Mouse (Mus musculus) lung, embryonic 15.5 days (tissue): ENCODE data around the gene Spryd7. TPM values are rescaled to one million over a fixed set of nuclear protein-coding genes. Genes with fewer than 3 reads are reported as not detected.

Source experiments
- ATAC-seq: fragments of 200-750 bp; cut with Nextera tagmentation; 2 replicates; pipeline ENCODE4 v1.8.0; 2017; ENCODE audit warnings: moderate number of reproducible peaks, borderline replicate concordance; ENCODE audit not compliant: low FRiP score, low TSS enrichment; ENCODE audit errors: extremely low read depth
- H3K27ac ChIP-seq: fragments of 300-500 bp; sonication (generic); 2 replicates; pipeline ENCODE4 v1.5.1; 2015; ENCODE audit warnings: moderate library complexity, mild to moderate bottlenecking, inconsistent platforms
- H3K27me3 ChIP-seq: fragments of 300-500 bp; sonication (generic); 2 replicates; pipeline ENCODE4 v1.6.1; 2015; ENCODE audit warnings: inconsistent platforms
- H3K36me3 ChIP-seq: fragments of 300-500 bp; sonication (generic); 2 replicates; pipeline ENCODE4 v1.6.1; 2015; ENCODE audit warnings: inconsistent platforms
- H3K4me1 ChIP-seq: fragments of 300-500 bp; sonication (generic); 2 replicates; pipeline ENCODE4 v1.6.1; 2015; ENCODE audit warnings: inconsistent platforms
- H3K4me2 ChIP-seq: fragments of 300-500 bp; sonication (generic); 2 replicates; pipeline ENCODE4 v1.6.1; 2015; ENCODE audit warnings: inconsistent platforms, mild to moderate bottlenecking, moderate library complexity
- H3K4me3 ChIP-seq: fragments of 300-500 bp; sonication (generic); 2 replicates; pipeline ENCODE4 v1.5.1; 2015; ENCODE audit warnings: mild to moderate bottlenecking, inconsistent platforms
- H3K9ac ChIP-seq: fragments of 300-500 bp; sonication (generic); 2 replicates; pipeline ENCODE4 v1.6.1; 2015; ENCODE audit warnings: inconsistent platforms
- H3K9me3 ChIP-seq: fragments of 300-500 bp; sonication (generic); 2 replicates; pipeline ENCODE4 v1.6.1; 2016; ENCODE audit warnings: inconsistent platforms
- WGBS: fragments of 180-500 bp; shearing (Covaris S2); methylation state at CpG from one replicate; pipeline ENCODE4 v1.1.7; 2015; 5-methylcytosine and 5-hydroxymethylcytosine counted together
- polyA plus RNA-seq: library from polyadenylated mRNA; unstranded; fragments of >200 nt; fragmentation: Nextera tagmentation; extraction: Ambion mirVana; gene quantifications from 2 replicates; pipeline ENCODE4 v1.2.1, GENCODE M21; 2015

Spryd7 gene
- polyA plus RNA-seq, 1 experiment from 2014 or later = 19.7 TPM

DNA sequence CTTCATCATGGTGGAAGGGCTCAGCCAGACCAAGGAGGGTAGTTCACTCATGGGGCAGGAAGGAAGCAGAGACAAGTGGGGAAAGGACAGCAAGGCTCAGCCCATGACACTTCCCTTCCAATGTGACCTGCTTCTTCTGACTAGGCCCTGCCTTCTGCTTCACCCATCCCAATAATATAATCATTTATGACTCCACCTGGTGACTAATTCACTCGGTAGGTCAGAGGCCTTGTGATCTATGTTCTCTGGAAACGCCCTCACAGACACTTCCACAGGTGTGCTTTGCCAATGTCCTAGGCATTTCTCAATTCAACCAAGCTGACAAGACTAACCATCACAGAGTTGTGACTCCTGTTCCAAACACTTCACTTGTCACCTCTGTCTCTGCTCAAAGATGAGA lies 26.3 kb downstream of the Spryd7 start:
- no peaks in the 10 kb centered on the region for H3K27me3 ChIP-seq
- H3K9me3 ChIP-seq = no peaks in the 10 kb centered on the region
- no peaks in the 10 kb centered on the region for H3K4me1 ChIP-seq
- no peak overlapping the region for H3K4me3 ChIP-seq
- WGBS = 87% methylated on average over 2 of the region's 2 CpGs
- no peak overlapping the region for H3K4me2 ChIP-seq
- H3K9ac ChIP-seq = no peak overlapping the region
- H3K36me3 ChIP-seq = 0 out of 2 replicates have a peak, but pooled peaks cover under 1% of the 10 kb centered on the region
- no peak for ATAC-seq
- no peak overlapping the region for H3K27ac ChIP-seq

DNA sequence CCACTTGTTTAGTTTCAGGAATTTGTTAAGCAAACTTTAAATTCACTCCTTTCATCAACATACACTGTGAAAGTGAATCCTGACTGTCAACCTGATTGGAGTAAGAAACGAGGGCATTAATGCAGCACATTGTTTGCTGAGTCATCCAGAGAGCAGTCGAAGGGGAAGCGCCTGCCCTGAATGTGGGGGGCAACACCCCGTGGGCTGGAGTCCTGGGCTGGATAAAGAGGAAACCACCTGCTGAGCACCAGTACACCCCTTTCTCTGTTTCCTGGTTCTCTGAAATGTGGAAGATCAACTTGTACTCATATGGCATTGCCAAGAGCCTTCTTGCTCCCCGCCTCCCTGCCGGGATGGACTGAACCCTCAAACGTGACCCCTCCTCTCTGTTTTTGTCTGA lies 27.2 kb downstream of the Spryd7 start:
- no peak for ATAC-seq
- H3K4me2 ChIP-seq = no peak overlapping the region
- no peak overlapping the region for H3K4me3 ChIP-seq
- H3K4me1 ChIP-seq = no peaks in the 10 kb centered on the region
- no peak overlapping the region for H3K9ac ChIP-seq
- no peaks in the 10 kb centered on the region for H3K36me3 ChIP-seq
- H3K9me3 ChIP-seq = no peaks in the 10 kb centered on the region
- 75% methylated on average over 7 of the region's 7 CpGs for WGBS
- no peaks in the 10 kb centered on the region for H3K27me3 ChIP-seq
- no peak overlapping the region for H3K27ac ChIP-seq

DNA sequence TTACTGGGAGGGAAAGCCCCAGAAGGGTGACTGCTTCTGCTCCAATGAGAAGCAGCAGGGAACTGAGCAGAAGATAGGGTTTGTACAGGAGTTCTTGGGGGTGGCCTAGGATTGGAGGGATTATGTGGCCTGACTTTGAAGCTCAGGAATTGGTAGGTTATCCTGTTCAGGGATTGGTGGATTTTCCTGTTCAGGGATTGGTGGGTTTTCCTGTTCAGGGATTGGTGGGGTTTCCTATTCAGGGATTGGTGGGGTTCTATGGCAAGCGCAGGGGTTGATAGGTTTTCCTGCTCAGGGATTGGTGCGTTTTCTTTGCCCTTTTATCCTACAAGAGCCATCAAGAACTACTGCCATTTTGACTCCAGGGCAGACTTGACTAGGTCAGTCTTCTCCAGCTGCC lies 30.7 kb downstream of the Spryd7 start:
- no peaks in the 10 kb centered on the region for H3K4me1 ChIP-seq
- no peaks in the 10 kb centered on the region for H3K36me3 ChIP-seq
- H3K4me2 ChIP-seq = no peak overlapping the region
- no peak overlapping the region for H3K9ac ChIP-seq
- no peak for ATAC-seq
- no peak overlapping the region for H3K4me3 ChIP-seq
- WGBS = 97% methylated on average over 2 of the region's 2 CpGs
- H3K9me3 ChIP-seq = no peaks in the 10 kb centered on the region
- no peak overlapping the region for H3K27ac ChIP-seq
- H3K27me3 ChIP-seq = no peaks in the 10 kb centered on the region

DNA sequence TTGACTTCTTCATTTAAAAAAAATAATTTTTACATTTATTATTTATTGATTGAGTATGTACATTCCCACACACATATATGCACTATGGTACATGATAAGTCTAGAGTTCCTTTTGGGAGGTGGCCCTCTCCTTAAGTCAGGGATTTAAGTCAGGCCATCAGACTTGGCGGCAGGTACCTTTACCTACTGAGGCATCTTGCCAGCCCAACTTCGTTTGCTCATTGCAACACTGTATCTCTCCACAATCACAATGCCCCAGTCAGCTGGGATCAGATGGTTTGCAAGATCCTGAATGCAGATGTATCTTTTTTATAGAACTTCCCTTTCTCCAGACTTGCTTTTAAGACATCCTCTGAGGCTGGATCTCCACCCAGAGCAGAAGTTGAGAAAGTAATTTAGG lies 32.9 kb downstream of the Spryd7 start:
- Histone ChIP-seq H3K9me3 (no peaks in the 10 kb centered on the region), H3K27me3 (no peaks in the 10 kb centered on the region), H3K9ac (no peak overlapping the region), H3K4me2 (no peak overlapping the region), H3K4me3 (no peak overlapping the region), H3K4me1 (no peaks in the 10 kb centered on the region), H3K36me3 (no peaks in the 10 kb centered on the region), H3K27ac (no peak overlapping the region)
- 80% methylated on average over 2 of the region's 2 CpGs for WGBS
- ATAC-seq = no peak

GRCm38 (mm10) chr14:61518659-61519480 lies 37.8 kb downstream of the Spryd7 start:
- H3K4me3 ChIP-seq = no peak overlapping the region
- no peak for ATAC-seq
- no peaks in the 10 kb centered on the region for H3K27me3 ChIP-seq
- H3K9ac ChIP-seq = no peak overlapping the region
- no peaks in the 10 kb centered on the region for H3K9me3 ChIP-seq
- H3K36me3 ChIP-seq = no peaks in the 10 kb centered on the region
- no peak overlapping the region for H3K4me2 ChIP-seq
- WGBS = 74% methylated on average over 10 of the region's 10 CpGs
- H3K27ac ChIP-seq = no peak overlapping the region
- no peaks in the 10 kb centered on the region for H3K4me1 ChIP-seq

- WGBS = 82% methylated on average over 9 of the region's 9 CpGs
- ATAC-seq = no peak
- H3K27me3 ChIP-seq = no peaks in the 10 kb centered on the region
- H3K4me2 ChIP-seq = no peak overlapping the region
- H3K27ac ChIP-seq = no peak overlapping the region
- no peak overlapping the region for H3K9ac ChIP-seq
- no peaks in the 10 kb centered on the region for H3K36me3 ChIP-seq
- no peak overlapping the region for H3K4me3 ChIP-seq
- H3K4me1 ChIP-seq = no peaks in the 10 kb centered on the region
- no peaks in the 10 kb centered on the region for H3K9me3 ChIP-seq
Observed at GRCm38 (mm10) chr14:61516471-61517426, 39.9 kb downstream of the Spryd7 start.

DNA sequence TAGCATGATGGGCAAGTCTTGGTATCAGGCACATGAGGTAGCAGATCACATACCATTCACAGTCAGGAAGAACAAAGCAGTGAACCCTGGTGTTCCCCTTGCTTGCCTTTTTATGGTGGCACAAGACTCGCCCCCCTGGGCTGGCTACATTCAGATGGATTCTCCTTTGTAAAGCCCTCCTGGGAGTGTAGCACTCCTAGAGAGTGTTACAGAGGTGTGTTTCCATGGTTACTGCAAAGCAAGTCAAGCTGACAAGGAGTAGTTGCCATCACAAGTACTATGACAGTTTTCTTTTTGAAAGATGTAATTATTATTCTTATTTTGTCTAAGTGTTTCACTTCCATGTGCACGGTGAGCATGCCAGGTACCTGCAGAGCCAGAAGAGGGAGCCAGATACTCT lies 45.2 kb downstream of the Spryd7 start:
- no peak for ATAC-seq
- Histone ChIP-seq H3K27ac (no peak overlapping the region), H3K36me3 (no peaks in the 10 kb centered on the region), H3K4me1 (no peaks in the 10 kb centered on the region), H3K9ac (no peak overlapping the region), H3K4me2 (no peak overlapping the region), H3K27me3 (no peaks in the 10 kb centered on the region), H3K9me3 (no peaks in the 10 kb centered on the region), H3K4me3 (no peak overlapping the region)
- 80% methylated on average over 2 of the region's 2 CpGs for WGBS

DNA sequence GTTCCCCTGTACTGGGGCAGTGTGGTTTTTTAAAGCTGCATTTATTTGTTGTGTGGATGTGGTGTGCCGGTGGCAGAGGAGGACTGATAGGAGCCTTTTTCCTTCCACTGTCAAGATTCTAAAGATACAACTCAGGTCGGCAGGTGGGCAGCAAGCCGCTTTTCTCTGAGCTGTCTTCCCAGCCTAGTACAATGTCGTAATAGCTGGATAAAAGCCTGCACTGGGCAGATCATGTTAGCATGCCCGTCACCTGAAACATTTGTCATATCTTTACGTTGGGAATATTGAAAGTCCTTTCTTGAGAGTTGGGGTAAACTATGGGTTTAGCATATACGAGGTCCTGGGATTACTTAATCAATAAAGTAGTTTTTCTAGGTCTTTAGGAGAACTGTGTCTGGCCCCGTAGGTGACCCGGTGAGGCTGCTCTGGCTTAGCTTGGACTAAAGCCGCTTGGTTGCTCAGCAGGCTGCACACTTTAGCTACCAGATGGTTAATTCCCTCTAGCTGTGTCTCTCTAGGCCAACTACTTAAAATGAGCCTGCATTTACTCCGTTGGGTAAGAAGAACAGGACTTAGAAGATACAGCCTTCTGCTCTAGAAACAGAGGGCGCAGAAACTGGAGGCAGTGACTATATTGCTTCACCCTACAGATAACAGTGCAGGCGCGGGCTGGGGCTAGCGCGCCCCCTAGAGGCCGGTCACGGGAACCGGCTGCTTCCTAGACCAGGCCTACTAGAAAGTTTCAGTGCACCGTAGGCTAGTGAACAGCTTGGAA lies 58.8 kb downstream of the Spryd7 start:
- H3K27ac ChIP-seq = no peak overlapping the region
- no peaks in the 10 kb centered on the region for H3K27me3 ChIP-seq
- 43% methylated on average over 20 of the region's 20 CpGs for WGBS
- H3K4me2 ChIP-seq = no peak overlapping the region
- no peak overlapping the region for H3K9ac ChIP-seq
- H3K36me3 ChIP-seq = no peaks in the 10 kb centered on the region
- H3K4me1 ChIP-seq = no peaks in the 10 kb centered on the region
- ATAC-seq = peak; percentile 59; the same call in 1 of the 2 replicates
- no peak overlapping the region for H3K4me3 ChIP-seq
- H3K9me3 ChIP-seq = no peaks in the 10 kb centered on the region

GRCm38 (mm10) chr14:61493511-61494135 lies 63.1 kb downstream of the Spryd7 start:
- Histone ChIP-seq H3K4me2 (no peak overlapping the region), H3K27me3 (no peaks in the 10 kb centered on the region), H3K36me3 (no peaks in the 10 kb centered on the region), H3K4me1 (no peaks in the 10 kb centered on the region), H3K27ac (no peak overlapping the region), H3K9me3 (no peaks in the 10 kb centered on the region), H3K9ac (no peak overlapping the region), H3K4me3 (no peak overlapping the region)
- no peak for ATAC-seq
- WGBS = 55% methylated on average over 6 of the region's 6 CpGs
